Comparison of ENCODE assay signal across 15 mouse cellular contexts in the genomic region with DNA sequence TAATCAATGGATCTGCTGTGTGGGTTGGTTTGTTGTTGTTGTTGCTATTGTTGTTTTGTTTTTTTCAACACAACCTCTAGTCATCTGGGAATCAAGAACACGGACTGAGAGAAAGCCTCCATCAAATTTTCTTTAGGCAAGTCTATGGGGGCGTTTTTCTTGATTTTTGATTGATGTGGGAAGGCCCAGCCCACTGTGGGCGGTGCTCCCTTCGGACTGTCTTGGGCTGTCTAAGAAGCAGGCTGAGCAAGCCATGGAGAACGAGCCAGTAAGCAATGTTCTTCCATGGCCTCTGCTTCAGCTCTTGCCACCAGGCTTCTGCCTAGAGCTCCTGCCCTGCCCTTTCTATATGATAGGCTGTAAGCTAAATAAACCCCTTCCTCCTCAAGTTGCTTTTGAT.
"Had no signal": no experiment of that assay in that cellular context is flagged by ENCODE, and none has a peak within 500 bp of the region (broad histone marks: within the 10 kb centered on the region; RNA-seq: fewer than 3 reads in every experiment).

No protein-coding gene starts in this region.

- H3K4me3 ChIP-seq: layer of hippocampus, adult 2 months; limb, embryonic 10.5 days; limb, embryonic 13.5 days; midbrain, embryonic 10.5 days; midbrain, embryonic 13.5 days; stomach, embryonic 15.5 days had no signal

- H3K4me2 ChIP-seq: limb, embryonic 13.5 days; lung, embryonic 14.5 days; midbrain, embryonic 13.5 days; stomach, embryonic 15.5 days had no signal

- ATAC-seq: midbrain, embryonic 13.5 days; midbrain, embryonic 16.5 days had no signal

- H3K27ac ChIP-seq: kidney, postnatal 0 days; layer of hippocampus, adult 2 months; limb, embryonic 13.5 days; midbrain, embryonic 10.5 days; midbrain, embryonic 13.5 days; stomach, embryonic 15.5 days had no signal

- H3K9me3 ChIP-seq: limb, embryonic 10.5 days; limb, embryonic 13.5 days; midbrain, embryonic 10.5 days; midbrain, embryonic 13.5 days; stomach, embryonic 15.5 days had no signal

- H3K36me3 ChIP-seq: limb, embryonic 13.5 days; midbrain, embryonic 13.5 days; stomach, embryonic 15.5 days had no signal

- H3K9ac ChIP-seq: limb, embryonic 13.5 days; lung, embryonic 14.5 days; midbrain, embryonic 13.5 days; stomach, embryonic 15.5 days had no signal

- H3K27me3 ChIP-seq: limb, embryonic 13.5 days; midbrain, embryonic 13.5 days; stomach, embryonic 15.5 days had no signal

- DNase-seq: layer of hippocampus, adult 9-11 months; right cerebral cortex, adult 18-20 months; right cerebral cortex, postnatal 14 days; right cerebral cortex, postnatal 4 days; spleen, adult 18-20 months; thymus, postnatal 25 days had no signal
